Mouse (Mus musculus) CH12.LX (cell line): ENCODE data around the gene Zbtb42. TPM values are rescaled to one million over a fixed set of nuclear protein-coding genes. Genes with fewer than 3 reads are reported as not detected.

Experiments
- DNase-seq: peaks from one replicate; pipeline ENCODE4 v3.0.0-alpha.2; 2013; ENCODE audit errors: extremely low read depth
- H3K27ac ChIP-seq: 2 replicates; pipeline ENCODE4 v1.5.1; 2012; ENCODE audit warnings: low read depth, mild to moderate bottlenecking, control low read depth, moderate library complexity; ENCODE audit not compliant: insufficient read depth
- H3K27me3 ChIP-seq: replicated peaks from 2 replicates; pipeline ENCODE3; 2012; ENCODE audit warnings: inconsistent platforms
- H3K36me3 ChIP-seq, 2 experiments: replicated peaks in 1 of 2; 2 replicates each; pipeline versions ENCODE3 to v1.6.1; 2012; ENCODE audit warnings: inconsistent platforms in 1 of 2, low read length in 1 of 2, mild to moderate bottlenecking in 1 of 2, mixed read lengths in 1 of 2, moderate library complexity in 1 of 2; ENCODE audit not compliant: control insufficient read depth in 1 of 2, insufficient read depth in 1 of 2
- H3K4me1 ChIP-seq, 2 experiments: 2 replicates each; pipeline ENCODE4 v1.6.1; 2012; ENCODE audit warnings: inconsistent platforms in 1 of 2, moderate library complexity in 1 of 2; ENCODE audit not compliant: insufficient read depth in 2 of 2, control insufficient read depth in 1 of 2
- H3K4me2 ChIP-seq: 2 replicates; pipeline ENCODE4 v1.6.1; 2012; ENCODE audit warnings: low read depth, mild to moderate bottlenecking, control low read depth; ENCODE audit not compliant: poor library complexity, insufficient read depth, severe bottlenecking
- H3K4me3 ChIP-seq, 3 experiments: fragments of 150-350 bp in 1 of 3; sonication (generic) in 1 of 3; replicated peaks in 1 of 3; 2 replicates each; pipeline versions ENCODE3 to v1.5.1; 2011 to 2012; ENCODE audit warnings: low read depth in 2 of 3, low read length in 2 of 3, mild to moderate bottlenecking in 2 of 3, moderate library complexity in 2 of 3, control low read depth in 1 of 3, improper control_type of control experiment in 1 of 3, inconsistent platforms in 1 of 3, mixed read lengths in 1 of 3; ENCODE audit not compliant: poor library complexity in 1 of 3
- H3K79me2 ChIP-seq: replicated peaks from 2 replicates; pipeline ENCODE4 v1.6.1; 2012; ENCODE audit warnings: mild to moderate bottlenecking, moderate library complexity; ENCODE audit not compliant: control insufficient read depth, poor library complexity, insufficient read depth, severe bottlenecking; ENCODE audit errors: extremely low read depth
- H3K9ac ChIP-seq: 2 replicates; pipeline ENCODE4 v1.6.1; 2012; ENCODE audit warnings: low read depth, mild to moderate bottlenecking, control low read depth, moderate library complexity; ENCODE audit not compliant: insufficient read depth
- H3K9me3 ChIP-seq: replicated peaks from 2 replicates; pipeline ENCODE3; 2012; ENCODE audit warnings: low read length, inconsistent platforms, mixed read lengths
- BHLHE40 ChIP-seq: IDR thresholded peaks from 2 replicates; pipeline ENCODE4 v1.6.1; 2011; ENCODE audit warnings: mild to moderate bottlenecking, low read depth, low read length, improper control_type of control experiment
- CHD1 ChIP-seq: IDR thresholded peaks from 2 replicates; pipeline ENCODE4 v1.6.1; 2012; ENCODE audit warnings: low read depth, low read length, improper control_type of control experiment, inconsistent platforms
- CTCF ChIP-seq, 2 experiments: IDR thresholded peaks in 1 of 2; conservative IDR thresholded peaks in 1 of 2; 2 replicates each; pipeline ENCODE4 v1.5.1; 2011 to 2012; ENCODE audit warnings: low read depth in 2 of 2, low read length in 2 of 2, improper control_type of control experiment in 1 of 2, inconsistent platforms in 1 of 2, mild to moderate bottlenecking in 1 of 2, moderate library complexity in 1 of 2
- E2F4 ChIP-seq: IDR thresholded peaks from 2 replicates; pipeline ENCODE4 v1.6.1; 2011; ENCODE audit warnings: low read depth, low read length, improper control_type of control experiment; ENCODE audit not compliant: insufficient replicate concordance
- ELF1 ChIP-seq: IDR thresholded peaks from 2 replicates; pipeline ENCODE4 v1.6.1; 2014; ENCODE audit warnings: low read depth, mild to moderate bottlenecking, inconsistent platforms, low read length, improper control_type of control experiment
- ETS1 ChIP-seq: conservative IDR thresholded peaks from 2 replicates; pipeline ENCODE4 v1.6.1; 2012; ENCODE audit warnings: low read depth, mild to moderate bottlenecking, inconsistent platforms, low read length, improper control_type of control experiment, moderate library complexity
- GABPA ChIP-seq: IDR thresholded peaks from 2 replicates; pipeline ENCODE4 v1.6.1; 2012; ENCODE audit warnings: low read depth, low read length, improper control_type of control experiment, inconsistent platforms; ENCODE audit not compliant: insufficient replicate concordance
- JUN ChIP-seq: IDR thresholded peaks from 2 replicates; pipeline ENCODE4 v1.6.1; 2011; ENCODE audit warnings: low read depth, mild to moderate bottlenecking, low read length, improper control_type of control experiment, moderate library complexity; ENCODE audit not compliant: insufficient read depth
- JUND ChIP-seq: conservative IDR thresholded peaks from 2 replicates; pipeline ENCODE4 v1.6.1; 2011; ENCODE audit warnings: low read depth, low read length, improper control_type of control experiment
- KAT2A ChIP-seq: IDR thresholded peaks from 2 replicates; pipeline ENCODE4 v1.6.1; 2012; ENCODE audit warnings: low read length, improper control_type of control experiment, inconsistent platforms; ENCODE audit not compliant: insufficient replicate concordance
- MAFK ChIP-seq: IDR thresholded peaks from 2 replicates; pipeline ENCODE4 v1.6.1; 2011; ENCODE audit warnings: low read length, improper control_type of control experiment; ENCODE audit not compliant: insufficient replicate concordance
- MAX ChIP-seq: IDR thresholded peaks from 2 replicates; pipeline ENCODE4 v1.6.1; 2011; ENCODE audit warnings: low read length, improper control_type of control experiment
- MEF2A ChIP-seq: IDR thresholded peaks from 2 replicates; pipeline ENCODE4 v1.6.1; 2014; ENCODE audit warnings: low read depth, mild to moderate bottlenecking, inconsistent platforms, low read length, improper control_type of control experiment, borderline replicate concordance
- MXI1 ChIP-seq: IDR thresholded peaks from 2 replicates; pipeline ENCODE4 v1.6.1; 2011; ENCODE audit warnings: mild to moderate bottlenecking, low read depth, low read length, improper control_type of control experiment
- MYC ChIP-seq: IDR thresholded peaks from 2 replicates; pipeline ENCODE4 v1.6.1; 2011; ENCODE audit warnings: low read depth, mild to moderate bottlenecking, improper control_type of control experiment, low read length
- NELFE ChIP-seq: IDR thresholded peaks from 2 replicates; pipeline ENCODE4 v1.6.1; 2011; ENCODE audit warnings: low read depth, low read length, improper control_type of control experiment
- NRF1 ChIP-seq: IDR thresholded peaks from 2 replicates; pipeline ENCODE4 v1.6.1; 2014; ENCODE audit warnings: low read depth, mild to moderate bottlenecking, inconsistent platforms, low read length, improper control_type of control experiment, moderate library complexity
- POLR2A ChIP-seq: IDR thresholded peaks from 2 replicates; pipeline ENCODE4 v1.6.1; 2011; ENCODE audit warnings: low read depth, mild to moderate bottlenecking, improper control_type of control experiment, low read length
- POLR2AphosphoS2 ChIP-seq: IDR thresholded peaks from 2 replicates; pipeline ENCODE4 v1.6.1; 2011; ENCODE audit warnings: low read depth, low read length, improper control_type of control experiment
- SIN3A ChIP-seq: IDR thresholded peaks from 2 replicates; pipeline ENCODE4 v1.6.1; 2012; ENCODE audit warnings: low read length, improper control_type of control experiment, inconsistent platforms
- SMC3 ChIP-seq: IDR thresholded peaks from 2 replicates; pipeline ENCODE4 v1.6.1; 2011; ENCODE audit warnings: low read depth, low read length, improper control_type of control experiment
- TBP ChIP-seq: conservative IDR thresholded peaks from 2 replicates; pipeline ENCODE4 v1.6.1; 2011; ENCODE audit warnings: low read depth, low read length, improper control_type of control experiment
- TCF12 ChIP-seq: IDR thresholded peaks from 2 replicates; pipeline ENCODE4 v1.6.1; 2014; ENCODE audit warnings: low read depth, mild to moderate bottlenecking, inconsistent platforms, low read length, improper control_type of control experiment
- UBTF ChIP-seq: IDR thresholded peaks from 2 replicates; pipeline ENCODE4 v1.6.1; 2012; ENCODE audit warnings: low read depth, mild to moderate bottlenecking, inconsistent platforms, low read length, improper control_type of control experiment, moderate library complexity
- USF1 ChIP-seq: IDR thresholded peaks from 2 replicates; pipeline ENCODE4 v1.6.1; 2014; ENCODE audit warnings: low read depth, mild to moderate bottlenecking, inconsistent platforms, low read length, improper control_type of control experiment
- ZKSCAN1 ChIP-seq: IDR thresholded peaks from 2 replicates; pipeline ENCODE4 v1.6.1; 2012; ENCODE audit warnings: low read depth, inconsistent platforms, low read length, improper control_type of control experiment, borderline replicate concordance
- ZMIZ1 ChIP-seq: IDR thresholded peaks from 2 replicates; pipeline ENCODE4 v1.6.1; 2012; ENCODE audit warnings: low read depth, mild to moderate bottlenecking, inconsistent platforms, low read length, improper control_type of control experiment
- ZNF384 ChIP-seq: IDR thresholded peaks from 2 replicates; pipeline ENCODE4 v1.6.1; 2012; ENCODE audit warnings: low read depth, low read length, improper control_type of control experiment, inconsistent platforms
- dilution Hi-C: fragments of 300-500 bp; cut with MboI; formaldehyde crosslinking; loops from 2 replicates; pipeline ENCODE4 v1.14.3; 2020; ENCODE audit warnings: low sequenced_read_pairs; ENCODE audit not compliant: extremely low pct_unique_long_range_greater_than_20kb, extremely low pct_ligation_motif_present
- in situ Hi-C: fragments of 300-500 bp; cut with MboI; formaldehyde crosslinking; loops from 3 replicates; pipeline ENCODE4 v1.14.3; 2019; ENCODE audit warnings: low sequenced_read_pairs, low pct_ligation_motif_present, low pct_unique_long_range_greater_than_20kb, mixed read lengths
- polyA plus RNA-seq: library from polyadenylated mRNA; unstranded; fragments of >175 nt; gene quantifications from 2 replicates; pipeline ENCODE4 v1.2.1, GENCODE M21; 2012; ENCODE audit warnings: low read depth; ENCODE audit not compliant: insufficient read length
- total RNA-seq, 2 experiments: library from RNA; depleted of rRNA; stranded (reverse); fragments of 300-350 nt in 1 of 2; fragments of >200 nt in 1 of 2; gene quantifications; 2 replicates each; pipeline ENCODE4 v1.2.3; 2012 to 2014

Zbtb42 gene
- total and polyA plus RNA-seq, 3 experiments = 0.11 to 0.30 TPM; not detected in 1

GRCm38 (mm10) chr12:112707573-112707869 is 28.9 kb downstream of the Zbtb42 start:
- no peak for DNase-seq

GRCm38 (mm10) chr12:112713984-112714383 is 35.4 kb downstream of the Zbtb42 start:
- H3K4me1 ChIP-seq = peaks cover 2 to 5% of the 10 kb centered on the region in 2 experiments; a peak in 3 of 4 replicates
- no peak overlapping the region for H3K4me3 ChIP-seq
- H3K27ac ChIP-seq = no peak overlapping the region
- no peak for DNase-seq
- H3K27me3 ChIP-seq = peaks cover 49% of the 10 kb centered on the region
- H3K9me3 ChIP-seq = peaks cover 7% of the 10 kb centered on the region
- dilution Hi-C loops (no loop called here), in situ Hi-C loops (no loop called here)
- H3K36me3 ChIP-seq = no peaks in the 10 kb centered on the region
- no peak overlapping the region for H3K9ac ChIP-seq
- TF ChIP-seq NELFE (no peak), JUN (no peak), CHD1 (no peak), TBP (no peak), ZNF384 (no peak), POLR2AphosphoS2 (no peak), E2F4 (no peak), NRF1 (no peak), MXI1 (no peak), POLR2A (no peak), BHLHE40 (no peak), ETS1 (no peak), GABPA (no peak), KAT2A (no peak), JUND (no peak), MEF2A (no peak), SIN3A (no peak), CTCF (conservative IDR thresholded peaks at IDR 0.05 in 1 of 2, IDR thresholded peaks at IDR 0.05 in 1 of 2; ENCODE audit: low read depth in 2 of 2, low read length in 2 of 2) (no peak)
- H3K79me2 ChIP-seq = no peaks in the 10 kb centered on the region
- H3K4me2 ChIP-seq = no peak overlapping the region

More at GRCm38 (mm10) chr12:112707573-112707869, 28.9 kb downstream of the Zbtb42 start:
- Histone ChIP-seq H3K79me2 (no peaks in the 10 kb centered on the region), H3K4me2 (no peak overlapping the region), H3K27me3 (peaks cover 36% of the 10 kb centered on the region), H3K4me1 (peaks cover 4 to 22% of the 10 kb centered on the region in 2 experiments), H3K27ac (no peak overlapping the region), H3K9ac (no peak overlapping the region), H3K9me3 (peaks cover 13% of the 10 kb centered on the region), H3K4me3 (no peak overlapping the region), H3K36me3 (no peaks in the 10 kb centered on the region)
- in situ Hi-C loops (loop anchor here (5.0 to 10.0 kb wide), 2 partner anchors 50 to 153 kb away; no protein-coding TSS in a partner anchor), dilution Hi-C loops (no loop called here)
- TF ChIP-seq JUND (no peak), ZKSCAN1 (no peak), MYC (no peak), CTCF (conservative IDR thresholded peaks at IDR 0.05 in 1 of 2, IDR thresholded peaks at IDR 0.05 in 1 of 2; ENCODE audit: low read depth in 2 of 2, low read length in 2 of 2) (no peak), UBTF (no peak), SMC3 (no peak), USF1 (no peak), ZMIZ1 (no peak), JUN (no peak), ZNF384 (no peak), MAFK (no peak), MEF2A (no peak), MAX (no peak), ELF1 (no peak), TCF12 (no peak), CHD1 (no peak), MXI1 (no peak), POLR2AphosphoS2 (no peak)
